Mouse (Mus musculus) induced T-regulatory cell, adult 2 months (primary cell): ENCODE measurements around the gene Med14.

ENCODE experiments used
- DNase-seq: peaks from one replicate; pipeline ENCODE4 v3.0.0-alpha.2; 2012; ENCODE audit warnings: low read depth

The Med14 gene

GRCm38 (mm10) chrX:12761626-12762333, at the start of gene Med14:
Med14 (minus strand) TSS chrX:12762073.
- peak; percentile 91 for DNase-seq

GRCm38 (mm10) chrX:12800559-12800958, 38.7 kb upstream of the Med14 start:
- DNase-seq = no peak

DNA sequence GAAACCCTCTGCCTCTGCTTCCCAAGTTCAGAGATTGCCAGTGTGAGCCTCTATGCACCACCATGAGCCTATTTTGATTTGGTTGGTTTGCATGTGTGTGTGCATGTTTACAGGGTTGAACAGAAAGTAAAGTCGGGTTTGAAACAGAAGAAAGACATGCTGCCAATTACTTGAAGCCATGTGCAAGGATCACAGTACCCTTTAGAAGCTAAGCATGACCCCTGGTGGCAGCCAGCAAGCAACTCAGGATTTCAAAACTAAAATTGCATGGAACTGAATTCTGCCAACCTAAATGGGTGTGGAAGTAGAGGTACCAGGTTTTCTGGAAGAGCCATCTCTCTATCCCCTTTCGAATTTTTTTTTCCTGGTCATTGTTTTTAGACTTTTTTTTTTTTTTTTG, 33.0 kb upstream of the Med14 start:
- DNase-seq = peak; percentile 63

DNA sequence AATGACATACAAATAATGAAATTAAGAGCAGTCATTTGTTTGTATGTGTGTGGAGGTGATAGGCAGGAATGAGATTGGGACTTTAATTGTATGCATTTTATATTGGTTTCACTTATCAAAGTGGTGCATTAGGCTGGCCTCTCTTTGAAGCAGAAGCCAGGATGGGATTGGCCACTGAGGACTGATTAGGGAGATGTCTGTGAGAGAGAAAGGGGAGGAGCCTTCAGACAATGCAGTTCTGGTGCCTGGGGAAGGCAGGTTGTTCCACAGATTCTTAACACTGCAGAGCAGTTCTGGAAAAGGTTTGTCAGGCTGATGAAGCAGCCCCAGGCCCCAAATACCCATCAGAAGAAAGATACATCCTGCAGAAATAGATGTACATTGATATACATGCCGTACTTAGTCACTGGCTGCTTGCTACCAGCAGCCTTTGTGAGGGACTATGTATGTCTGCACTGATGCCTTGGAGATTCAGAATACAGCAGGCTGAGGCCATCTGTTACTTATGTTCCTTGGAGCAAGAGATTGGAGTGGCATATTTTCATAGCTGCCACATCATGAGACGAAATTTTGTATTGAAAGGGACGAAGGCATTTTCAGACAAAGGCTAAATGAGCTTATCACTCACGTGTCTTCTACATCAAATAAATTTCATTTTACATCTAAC, 29.9 kb upstream of the Med14 start:
- DNase-seq = no peak

GRCm38 (mm10) chrX:12773236-12773635, 11.4 kb upstream of the Med14 start:
- no peak for DNase-seq

DNA sequence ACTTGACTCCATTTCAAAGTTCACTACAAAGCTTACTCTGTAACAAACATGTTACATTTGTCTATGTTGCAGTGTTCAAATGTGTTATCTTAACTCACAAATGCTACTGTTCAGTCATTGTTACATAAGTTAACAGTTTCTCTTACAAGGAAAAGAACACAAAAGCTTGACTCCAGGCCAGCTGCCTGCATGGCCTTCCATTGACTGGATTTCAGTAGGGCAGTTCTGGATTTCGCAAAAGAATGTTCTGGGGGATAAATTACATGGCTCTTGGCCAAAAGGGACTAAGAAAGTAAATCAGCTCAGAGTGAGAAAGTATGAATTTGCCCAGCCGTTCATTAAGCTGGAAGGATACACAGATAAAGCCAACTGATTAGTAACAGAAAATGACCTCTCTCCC, 9.7 kb upstream of the Med14 start:
- DNase-seq = no peak

GRCm38 (mm10) chrX:12768571-12768970, 6.7 kb upstream of the Med14 start:
- no peak for DNase-seq

DNA sequence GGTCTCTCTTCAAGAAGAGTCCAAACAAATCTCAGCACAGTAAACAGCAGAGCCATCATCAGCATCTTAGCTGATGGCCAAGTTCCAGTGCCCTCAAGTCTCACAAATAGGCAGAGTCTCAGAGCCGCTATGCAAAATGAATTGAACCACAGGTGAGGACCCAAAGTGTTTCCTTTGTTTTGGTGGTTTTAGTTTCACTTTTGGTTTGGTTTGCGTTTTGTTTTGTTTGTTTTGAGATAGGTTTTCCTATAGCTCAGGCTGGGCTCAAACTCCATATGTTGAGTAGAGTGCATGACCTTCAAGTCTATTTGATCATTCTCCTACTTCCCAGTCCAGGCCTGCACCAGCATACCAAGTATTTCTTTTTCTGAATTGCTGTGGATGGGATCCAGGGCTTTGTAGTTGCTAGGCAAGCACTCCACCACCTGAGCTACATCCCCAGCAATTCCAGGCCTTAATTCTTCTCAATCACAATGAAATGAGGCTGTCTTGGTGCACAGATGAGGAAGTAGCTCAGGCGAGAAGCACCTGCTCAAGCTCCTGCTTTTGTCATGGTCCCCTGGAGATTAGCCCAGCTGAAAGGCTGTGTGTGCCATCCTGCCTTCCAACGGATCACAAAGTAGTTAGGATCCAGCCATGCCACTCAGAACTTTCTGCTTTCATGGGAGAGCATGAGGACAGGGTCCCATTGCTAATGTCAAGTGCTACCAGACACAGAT, 5.1 kb upstream of the Med14 start:
- DNase-seq = peak; percentile 82

DNA sequence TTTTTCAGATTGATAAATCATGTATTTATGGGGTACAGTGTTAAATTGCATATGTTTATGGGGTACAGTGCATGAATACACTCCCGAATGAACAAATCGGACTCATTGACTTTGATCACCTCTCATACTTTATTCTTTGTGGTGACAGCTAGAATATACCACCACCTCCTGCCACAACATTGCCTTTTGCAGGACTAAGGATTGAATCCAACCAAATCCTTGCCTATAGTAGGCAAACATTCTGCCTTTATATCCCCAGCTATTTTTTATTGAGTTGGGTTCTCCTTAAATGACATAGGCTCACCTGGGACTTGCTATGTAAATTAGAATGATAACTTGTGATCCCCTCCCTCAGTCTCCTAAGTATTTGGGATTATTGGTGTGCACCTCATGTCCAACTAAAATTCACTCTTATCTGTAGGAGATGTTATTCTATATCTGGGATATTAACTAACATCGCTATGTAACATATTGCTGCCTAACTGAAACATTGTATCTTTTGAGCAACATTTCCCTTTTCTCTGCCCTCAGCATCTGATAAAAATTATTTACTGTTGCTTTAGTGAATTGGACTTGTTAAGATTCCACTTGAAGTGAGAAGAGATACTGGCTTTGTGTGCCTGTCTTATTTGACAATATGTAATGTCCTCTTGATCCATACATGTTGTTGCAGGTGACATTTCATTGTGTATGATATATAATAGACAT, 1.4 kb upstream of the Med14 start:
- no peak for DNase-seq

- no peak for DNase-seq
These were observed 657 bp upstream of the Med14 start for GRCm38 (mm10) chrX:12762334-12763126.

DNA sequence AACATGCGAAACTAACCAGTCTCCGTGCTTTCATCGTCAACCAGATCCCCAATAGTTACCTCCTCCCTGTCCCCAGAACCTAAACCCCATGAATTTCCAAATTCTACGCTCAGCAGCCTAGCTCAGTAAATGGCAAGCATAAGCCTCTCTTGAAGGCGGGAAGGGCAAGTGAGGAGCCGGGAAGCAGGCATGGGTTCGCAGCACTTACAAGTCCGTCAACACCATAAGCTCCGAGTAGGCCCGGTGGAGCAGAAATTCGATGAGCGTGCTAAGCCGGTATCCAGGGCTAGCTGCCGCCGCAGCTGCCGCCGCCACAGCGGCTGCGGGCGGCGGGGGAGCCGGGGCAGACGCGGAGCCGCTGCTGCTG, 631 bp downstream of the Med14 start:
- DNase-seq = no peak

GRCm38 (mm10) chrX:12760501-12760900, 1.4 kb downstream of the Med14 start:
- DNase-seq = peak; percentile 46

DNA sequence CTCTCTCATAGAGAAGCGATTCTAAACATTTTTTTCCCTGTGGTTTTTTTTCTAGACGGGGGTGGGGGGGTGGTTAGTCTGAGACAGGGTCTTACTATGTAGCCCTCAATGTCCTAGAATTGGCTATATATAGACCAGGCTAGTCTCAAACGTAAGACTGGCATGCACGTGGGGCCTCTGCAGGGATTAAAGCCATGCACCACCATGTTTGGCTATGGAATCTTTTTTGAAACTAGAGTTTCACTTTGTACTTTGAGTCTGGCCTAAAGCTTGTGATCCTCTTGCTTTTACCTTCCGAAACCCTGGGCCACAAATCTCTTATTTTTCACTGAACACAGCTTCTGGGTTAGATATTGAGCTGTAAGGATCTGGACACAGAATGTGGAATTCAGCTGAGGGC, 2.2 kb downstream of the Med14 start:
- peak; percentile 35 for DNase-seq

DNA sequence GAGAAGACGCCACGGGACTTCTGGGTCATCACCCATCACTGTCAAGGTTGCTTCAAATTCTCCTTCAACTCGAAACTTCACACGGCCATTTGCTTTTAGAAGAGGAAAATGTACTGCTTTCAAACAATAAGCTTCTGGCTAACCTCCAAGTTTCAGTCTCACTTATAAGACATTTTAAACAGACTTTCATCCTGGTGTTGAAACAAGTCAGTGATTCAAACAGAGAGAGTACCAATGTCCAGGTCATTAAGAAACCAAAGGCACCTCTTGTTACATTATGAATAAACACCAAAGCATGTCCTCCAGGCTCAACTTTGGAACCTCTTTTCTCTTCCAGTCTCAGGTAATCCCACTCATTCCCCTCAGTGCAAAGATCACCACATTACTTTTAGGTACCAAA, 14.0 kb downstream of the Med14 start:
- DNase-seq = no peak

DNA sequence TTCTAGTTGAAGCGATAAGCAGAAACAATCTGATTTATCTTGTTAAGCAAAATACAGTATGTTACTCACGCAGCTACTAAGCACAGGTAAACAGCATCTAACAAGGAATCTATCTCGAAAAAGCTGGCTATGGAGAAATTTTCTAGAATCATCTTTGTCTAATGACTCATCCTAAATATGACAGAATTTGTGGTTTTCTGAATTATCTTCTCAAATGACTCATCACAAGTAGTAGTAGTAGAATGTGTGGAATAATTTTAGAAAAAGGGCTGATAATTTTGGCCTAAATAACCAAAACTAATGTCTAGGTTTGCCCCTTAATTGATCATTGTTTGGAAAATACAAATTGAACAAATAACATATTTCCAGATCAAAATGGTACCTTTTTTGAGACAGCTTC, 15.1 kb downstream of the Med14 start:
- DNase-seq = no peak

GRCm38 (mm10) chrX:12740396-12740795, 21.5 kb downstream of the Med14 start:
- DNase-seq = no peak

GRCm38 (mm10) chrX:12716036-12716435, 45.8 kb downstream of the Med14 start:
- no peak for DNase-seq

DNA sequence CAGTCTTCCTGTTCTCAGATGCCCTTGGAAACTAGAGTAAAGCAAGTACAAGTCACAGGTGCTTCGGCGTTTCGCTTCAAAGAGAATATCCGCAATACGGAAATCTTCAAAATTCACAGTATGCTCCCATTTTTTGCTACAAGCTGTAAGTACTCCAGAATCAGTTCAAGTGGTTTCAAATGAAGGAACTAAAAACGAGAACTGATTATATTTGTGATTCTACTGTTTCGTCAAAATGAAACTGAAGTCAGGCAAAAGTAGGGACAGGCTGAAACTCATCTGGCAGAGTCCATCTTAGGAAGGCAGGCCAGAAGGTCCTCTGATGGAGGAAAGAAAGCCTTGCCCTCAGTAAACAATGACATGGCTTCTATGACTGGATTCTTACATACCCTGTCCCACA, 48.1 kb downstream of the Med14 start:
- no peak for DNase-seq

DNA sequence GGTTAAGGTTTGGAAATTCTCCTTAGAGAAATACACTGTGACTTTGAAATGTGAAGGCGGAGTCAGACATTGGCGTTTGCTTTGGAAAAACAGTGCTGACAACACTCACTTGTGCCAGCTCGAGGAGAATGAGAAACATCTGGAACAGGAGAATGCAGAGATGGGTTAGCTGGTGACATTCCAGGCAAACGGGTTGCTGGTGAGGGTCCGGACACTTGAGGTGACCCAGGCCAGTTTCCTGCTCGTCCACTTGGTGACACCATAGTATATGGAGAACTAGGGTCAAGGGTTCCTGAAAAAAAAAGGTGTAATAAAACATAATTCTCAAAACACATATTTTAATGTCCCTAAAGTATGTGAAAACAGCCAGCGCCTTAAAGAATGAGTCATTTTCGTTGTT, 75.0 kb downstream of the Med14 start:
- no peak for DNase-seq

DNA sequence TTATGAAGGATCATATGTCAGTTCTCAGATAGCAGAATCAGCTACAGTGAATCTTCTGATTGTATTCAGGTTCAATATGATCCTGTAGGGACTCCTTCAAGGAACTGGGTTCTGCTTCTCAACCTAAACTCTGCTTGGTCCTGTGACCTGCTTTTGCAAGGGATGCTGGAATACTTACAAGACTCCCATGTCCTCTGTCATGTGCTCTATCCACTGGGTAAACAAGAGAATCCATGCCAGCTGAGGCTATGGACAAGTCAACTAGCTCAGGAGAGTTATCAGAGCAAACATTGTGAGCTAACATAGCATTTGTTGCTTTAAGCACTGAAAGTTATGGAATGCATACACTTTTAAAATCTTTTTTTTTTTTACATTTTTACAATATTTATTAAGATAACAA, 75.8 kb downstream of the Med14 start:
- DNase-seq = no peak

GRCm38 (mm10) chrX:12677396-12677795, 84.5 kb downstream of the Med14 start:
- peak; percentile 84 for DNase-seq
